Mouse (Mus musculus): ENCODE measurements at regions not wholly inside any gene's neighbourhood (a gene's known extent, or its start where the extent isn't known, plus 50 kb on each side); places are given as distances from the start of the nearest gene placed in this dataset.

DNA sequence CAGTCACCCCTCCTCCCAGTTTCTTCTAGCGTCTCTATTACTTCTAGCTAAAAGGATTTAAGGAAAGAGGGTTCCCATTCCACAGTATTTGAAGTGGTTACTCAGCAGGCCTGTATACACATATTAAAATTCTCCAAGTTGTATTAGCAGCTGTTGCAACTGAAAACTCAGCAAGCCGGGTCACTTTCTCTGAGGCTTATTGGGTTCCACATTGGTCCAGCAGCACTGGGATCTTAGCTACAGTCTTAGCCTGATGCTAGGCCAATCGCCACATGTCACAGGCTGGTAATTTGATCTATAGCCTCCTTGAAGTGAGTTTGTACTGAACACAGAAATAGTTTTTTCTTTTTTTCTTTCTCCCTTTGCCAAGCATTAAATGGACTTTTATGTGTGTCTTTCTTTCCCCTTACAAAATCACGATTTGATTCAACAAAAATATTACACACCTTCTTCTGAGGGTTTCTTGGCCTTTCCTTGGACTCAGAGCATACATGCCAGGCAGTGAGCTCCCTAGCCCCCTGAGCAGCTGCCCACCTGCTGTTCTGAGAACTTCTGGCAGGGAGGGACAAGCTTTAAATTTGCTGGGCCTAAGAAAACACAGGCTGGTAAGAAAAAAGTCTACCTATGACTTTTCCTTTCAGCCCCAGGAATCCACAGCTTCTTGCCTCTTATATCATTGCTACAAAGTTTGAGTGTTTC is 297.3 kb downstream of the Kcnrg start:
- WGBS, result 75% methylated on average over 4 of the region's 4 CpGs
- H3K9ac ChIP-seq (replicated peaks; ENCODE audit: low read length), result no peak overlapping the region
- ATAC-seq, result no peak

DNA sequence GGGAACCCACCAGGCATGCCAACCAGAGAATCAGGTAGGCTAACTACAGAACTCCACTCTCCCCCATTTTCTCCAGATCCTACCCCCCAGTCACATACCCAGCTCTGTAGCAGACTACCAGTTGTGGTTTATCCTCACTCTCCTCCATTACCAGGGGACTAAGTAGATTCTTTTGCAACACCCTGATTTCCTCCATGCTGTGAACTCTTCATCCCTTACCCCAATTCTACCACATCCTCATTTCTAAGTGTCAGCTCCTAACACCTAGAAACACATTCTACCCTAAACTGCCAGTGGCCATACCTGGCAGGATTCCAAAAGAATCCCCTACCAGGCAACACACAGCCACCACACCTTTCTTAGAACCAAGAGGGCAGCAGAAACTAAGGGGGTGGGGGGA is 310.9 kb downstream of the Kcnrg start:
- no peak for DNase-seq (ENCODE audit: low spot score)
- ATAC-seq, result no peak
- H3K4me1 ChIP-seq (ENCODE audit: insufficient read depth, low read length), result no peaks in the 10 kb centered on the region

More for the DNA sequence above, 297.3 kb downstream of the Kcnrg start:
- H3K36me3 ChIP-seq (ENCODE audit: insufficient read depth, low read length), result no peaks in the 10 kb centered on the region
- no peak for DNase-seq (ENCODE audit: low spot score)
- no peak overlapping the region for H3K4me2 ChIP-seq (ENCODE audit: low read depth, low read length)
- peaks cover 2% of the 10 kb centered on the region; the same call in 1 of the 2 replicates for H3K9me3 ChIP-seq (ENCODE audit: low read length)
- H3K27me3 ChIP-seq (ENCODE audit: insufficient read depth, low read length), result no peaks in the 10 kb centered on the region
- no peak overlapping the region for H3K27ac ChIP-seq
- TF ChIP-seq CTCF (IDR thresholded peaks at IDR 0.05; ENCODE audit: low read depth), result no peak
- no peaks in the 10 kb centered on the region for H3K4me1 ChIP-seq (ENCODE audit: insufficient read depth, low read length)
- H3K4me3 ChIP-seq (ENCODE audit: low read length), result no peak overlapping the region

DNA sequence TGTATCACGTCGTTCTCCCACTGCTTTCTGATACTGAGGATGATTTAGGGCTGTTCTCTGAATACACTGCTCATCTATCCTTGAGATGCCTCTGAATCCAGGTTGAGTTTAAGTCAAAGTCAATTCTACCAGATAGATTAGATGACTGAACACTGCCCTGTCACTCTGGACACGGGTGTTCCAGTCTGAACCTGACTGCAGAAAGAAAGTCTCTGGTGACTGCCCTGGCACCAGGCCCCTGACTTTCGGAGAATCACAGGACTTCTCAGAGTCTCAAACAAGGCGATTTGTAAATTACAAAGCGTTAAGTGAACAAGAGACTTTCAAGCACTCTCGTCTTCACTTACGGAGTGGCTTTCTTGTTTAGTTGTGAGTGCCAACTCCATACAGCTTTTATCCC is 324.6 kb downstream of the Kcnrg start:
- DNase-seq (ENCODE audit: low spot score), result no peak
- no peak for ATAC-seq
- no peak overlapping the region for H3K9ac ChIP-seq (replicated peaks; ENCODE audit: low read length)
- H3K4me3 ChIP-seq (ENCODE audit: low read length), result no peak overlapping the region
- H3K4me1 ChIP-seq (ENCODE audit: insufficient read depth, low read length), result no peaks in the 10 kb centered on the region
- no peaks in the 10 kb centered on the region for H3K36me3 ChIP-seq (ENCODE audit: insufficient read depth, low read length)
- H3K9me3 ChIP-seq (ENCODE audit: low read length), result no peaks in the 10 kb centered on the region
- no peak overlapping the region for H3K4me2 ChIP-seq (ENCODE audit: low read depth, low read length)
- no peak for TF ChIP-seq CTCF (IDR thresholded peaks at IDR 0.05; ENCODE audit: low read depth)
- no peaks in the 10 kb centered on the region for H3K27me3 ChIP-seq (ENCODE audit: insufficient read depth, low read length)
- no peak overlapping the region for H3K27ac ChIP-seq
- 87% methylated on average over 8 of the region's 8 CpGs for WGBS

More for the DNA sequence above, 310.9 kb downstream of the Kcnrg start:
- Histone ChIP-seq H3K27ac (no peak overlapping the region), H3K9me3 (ENCODE audit: low read length) (no peaks in the 10 kb centered on the region), H3K4me2 (ENCODE audit: low read depth, low read length) (no peak overlapping the region), H3K9ac (replicated peaks; ENCODE audit: low read length) (no peak overlapping the region), H3K36me3 (ENCODE audit: insufficient read depth, low read length) (no peaks in the 10 kb centered on the region), H3K27me3 (ENCODE audit: insufficient read depth, low read length) (no peaks in the 10 kb centered on the region), H3K4me3 (ENCODE audit: low read length) (no peak overlapping the region)
- no peak for TF ChIP-seq CTCF (IDR thresholded peaks at IDR 0.05; ENCODE audit: low read depth)

DNA sequence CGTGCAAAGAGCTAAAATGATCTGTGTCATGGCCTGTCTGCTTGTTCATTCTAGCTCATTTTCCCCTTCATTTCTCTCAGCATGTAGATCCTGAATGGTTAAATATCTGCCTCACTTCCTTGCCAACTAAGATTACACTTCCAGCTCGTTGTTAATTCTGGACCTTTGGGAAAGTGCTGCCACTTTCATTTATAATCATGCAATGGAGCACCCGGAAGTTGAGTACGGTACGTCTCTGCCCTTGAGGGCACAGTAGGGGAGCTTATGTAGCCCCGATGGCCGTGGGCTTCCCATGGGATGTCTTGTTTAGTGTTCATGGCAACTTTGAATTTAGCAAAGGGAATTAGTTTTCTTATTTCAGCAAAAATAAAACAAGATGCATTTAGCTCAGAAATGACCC is 334.4 kb downstream of the Kcnrg start:
- TF ChIP-seq CTCF (IDR thresholded peaks at IDR 0.05; ENCODE audit: low read depth), result no peak
- H3K36me3 ChIP-seq (ENCODE audit: insufficient read depth, low read length), result no peaks in the 10 kb centered on the region
- H3K9ac ChIP-seq (replicated peaks; ENCODE audit: low read length), result no peak overlapping the region
- DNase-seq (ENCODE audit: low spot score) (peak; percentile 30), ATAC-seq (no peak)
- H3K4me3 ChIP-seq (ENCODE audit: low read length), result no peak overlapping the region
- no peak overlapping the region for H3K27ac ChIP-seq
- no peaks in the 10 kb centered on the region for H3K27me3 ChIP-seq (ENCODE audit: insufficient read depth, low read length)
- no peaks in the 10 kb centered on the region for H3K4me1 ChIP-seq (ENCODE audit: insufficient read depth, low read length)
- H3K9me3 ChIP-seq (ENCODE audit: low read length), result no peaks in the 10 kb centered on the region
- H3K4me2 ChIP-seq (ENCODE audit: low read depth, low read length), result no peak overlapping the region
- WGBS, result 43% methylated on average over 7 of the region's 7 CpGs

DNA sequence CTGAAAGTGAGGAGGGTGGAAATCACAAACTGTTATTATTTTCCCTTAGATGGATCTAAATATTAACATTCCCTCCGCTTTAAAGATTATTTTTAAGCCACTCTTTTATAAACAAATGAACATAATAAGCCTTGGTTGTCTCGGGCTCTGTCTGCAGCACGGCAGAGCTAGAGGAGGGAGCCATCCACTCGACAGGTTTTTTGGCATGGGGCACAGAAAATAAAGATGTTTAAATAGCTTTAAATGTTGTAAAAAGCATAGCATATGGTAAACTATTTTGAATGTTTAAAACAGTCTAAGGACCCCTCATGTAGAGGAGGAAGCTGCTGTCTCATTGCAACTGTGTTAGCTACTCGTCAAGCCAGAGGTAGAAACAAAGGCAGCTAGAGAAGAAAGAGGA is 338.4 kb downstream of the Kcnrg start:
- WGBS, result 28% methylated on average over 5 of the region's 5 CpGs
- Histone ChIP-seq H3K36me3 (ENCODE audit: insufficient read depth, low read length) (no peaks in the 10 kb centered on the region), H3K9me3 (ENCODE audit: low read length) (no peaks in the 10 kb centered on the region), H3K4me1 (ENCODE audit: insufficient read depth, low read length) (no peaks in the 10 kb centered on the region), H3K4me3 (ENCODE audit: low read length) (no peak overlapping the region), H3K27me3 (ENCODE audit: insufficient read depth, low read length) (no peaks in the 10 kb centered on the region), H3K4me2 (ENCODE audit: low read depth, low read length) (no peak overlapping the region), H3K27ac (no peak overlapping the region), H3K9ac (replicated peaks; ENCODE audit: low read length) (no peak overlapping the region)
- no peak for TF ChIP-seq CTCF (IDR thresholded peaks at IDR 0.05; ENCODE audit: low read depth)
- ATAC-seq (no peak), DNase-seq (ENCODE audit: low spot score) (no peak)

DNA sequence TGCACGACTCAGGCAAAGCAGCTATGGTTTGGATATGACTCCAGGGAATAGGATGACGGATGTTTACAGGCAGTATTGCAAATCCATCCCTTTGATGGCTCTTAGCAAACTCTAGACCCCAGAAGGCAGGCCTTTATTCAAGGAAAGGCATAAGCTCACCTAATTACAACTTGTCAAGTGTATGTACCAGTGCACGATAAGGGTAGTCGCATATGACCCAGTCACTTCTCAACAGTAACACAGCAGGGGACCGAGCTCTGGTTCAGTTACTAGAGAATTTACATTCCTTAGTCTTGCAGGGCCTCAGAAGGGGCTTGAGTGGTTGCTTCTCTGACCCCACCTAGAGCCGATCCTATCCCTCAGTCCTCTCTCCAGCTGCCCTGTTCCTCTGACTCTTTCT is 342.2 kb downstream of the Kcnrg start:
- 52% methylated on average over 6 of the region's 6 CpGs for WGBS
- no peaks in the 10 kb centered on the region for H3K27me3 ChIP-seq (ENCODE audit: insufficient read depth, low read length)

DNA sequence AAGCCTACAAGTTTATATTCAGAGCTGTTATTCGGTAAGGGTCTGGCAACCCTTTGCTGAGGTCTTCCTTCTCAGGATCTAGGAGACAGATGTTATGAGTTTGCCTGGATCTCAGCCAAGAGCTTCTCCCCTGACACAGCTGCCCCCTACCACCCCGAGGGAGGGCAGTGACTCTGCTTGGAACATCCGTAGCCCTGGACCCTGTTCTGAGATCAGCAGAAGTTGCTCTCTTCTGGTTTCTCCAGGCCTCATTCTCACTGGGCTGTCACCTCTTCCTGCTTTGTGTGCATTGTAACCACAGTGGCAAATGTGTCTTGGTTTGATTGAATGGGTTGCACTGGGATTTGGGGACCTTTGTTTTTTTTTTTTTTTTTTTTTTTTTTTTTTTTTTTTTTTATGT is 342.4 kb upstream of the Rnaseh2b start:
- 40% methylated on average over 3 of the region's 3 CpGs for WGBS
- H3K27ac ChIP-seq, result no peak overlapping the region
- no peaks in the 10 kb centered on the region for H3K36me3 ChIP-seq (ENCODE audit: insufficient read depth, low read length)
- no peak for ATAC-seq
- H3K4me1 ChIP-seq (ENCODE audit: insufficient read depth, low read length), result no peaks in the 10 kb centered on the region
- DNase-seq (ENCODE audit: low spot score), result peak; percentile 13
- H3K9ac ChIP-seq (replicated peaks; ENCODE audit: low read length), result no peak overlapping the region
- TF ChIP-seq CTCF (IDR thresholded peaks at IDR 0.05; ENCODE audit: low read depth), result no peak
- H3K9me3 ChIP-seq (ENCODE audit: low read length), result no peaks in the 10 kb centered on the region
- no peak overlapping the region for H3K4me2 ChIP-seq (ENCODE audit: low read depth, low read length)
- no peak overlapping the region for H3K4me3 ChIP-seq (ENCODE audit: low read length)
- H3K27me3 ChIP-seq (ENCODE audit: insufficient read depth, low read length), result no peaks in the 10 kb centered on the region

More for the DNA sequence above, 342.2 kb downstream of the Kcnrg start:
- Histone ChIP-seq H3K36me3 (ENCODE audit: insufficient read depth, low read length) (no peaks in the 10 kb centered on the region), H3K9ac (replicated peaks; ENCODE audit: low read length) (no peak overlapping the region), H3K9me3 (ENCODE audit: low read length) (no peaks in the 10 kb centered on the region), H3K4me1 (ENCODE audit: insufficient read depth, low read length) (no peaks in the 10 kb centered on the region), H3K27ac (no peak overlapping the region), H3K4me3 (ENCODE audit: low read length) (no peak overlapping the region), H3K4me2 (ENCODE audit: low read depth, low read length) (no peak overlapping the region)
- ATAC-seq, result no peak
- DNase-seq (ENCODE audit: low spot score), result no peak
- no peak for TF ChIP-seq CTCF (IDR thresholded peaks at IDR 0.05; ENCODE audit: low read depth)
